Mouse (Mus musculus) brain, embryonic 14.5 days (tissue): ENCODE measurements around the gene Wdfy2.

Experiments used
- CTCF ChIP-seq: fragments of 200-500 bp; IDR thresholded peaks from 2 replicates; pipeline ENCODE4 v1.5.1; 2012; ENCODE audit warnings: inconsistent platforms, mild to moderate bottlenecking, moderate library complexity, borderline replicate concordance; ENCODE audit not compliant: insufficient read depth, insufficient read length; ENCODE audit errors: extremely low read depth
- POLR2A ChIP-seq: fragments of 200-500 bp; IDR thresholded peaks from 2 replicates; pipeline ENCODE4 v1.6.1; 2012; ENCODE audit warnings: mild to moderate bottlenecking, inconsistent platforms, borderline replicate concordance; ENCODE audit not compliant: poor library complexity, insufficient read depth, insufficient read length, severe bottlenecking; ENCODE audit errors: extremely low read depth

DNA sequence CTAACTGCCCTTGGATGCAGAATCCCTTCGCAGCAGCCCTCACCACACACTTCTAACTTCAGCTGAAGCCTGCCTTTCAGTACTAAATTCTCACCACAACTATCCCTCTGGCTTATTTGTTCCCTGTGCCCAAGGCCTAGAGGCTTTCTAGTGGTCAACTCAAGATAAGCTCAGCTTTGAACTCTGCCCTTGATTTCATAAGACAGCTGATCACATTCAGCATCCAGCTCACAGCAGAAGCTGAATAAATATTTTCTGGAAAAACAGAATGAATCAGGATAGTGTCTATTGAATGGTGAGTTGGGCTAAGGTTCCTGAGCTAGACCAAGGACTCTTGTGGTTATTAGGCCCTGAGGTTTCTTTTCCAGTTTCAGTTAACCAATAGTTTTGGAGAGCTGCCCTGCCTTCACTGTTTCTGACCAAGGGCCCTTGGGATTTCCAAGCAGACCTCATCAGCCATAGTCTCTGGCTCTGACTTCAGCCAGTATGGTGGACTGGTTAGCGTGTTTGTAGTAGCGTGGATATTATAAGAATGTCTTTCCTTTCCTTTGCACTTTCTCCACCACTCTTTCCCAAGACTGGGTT lies 5.7 kb upstream of the Wdfy2 start:
- TF ChIP-seq POLR2A (no peak), CTCF (no peak)
